In the genomic region with DNA sequence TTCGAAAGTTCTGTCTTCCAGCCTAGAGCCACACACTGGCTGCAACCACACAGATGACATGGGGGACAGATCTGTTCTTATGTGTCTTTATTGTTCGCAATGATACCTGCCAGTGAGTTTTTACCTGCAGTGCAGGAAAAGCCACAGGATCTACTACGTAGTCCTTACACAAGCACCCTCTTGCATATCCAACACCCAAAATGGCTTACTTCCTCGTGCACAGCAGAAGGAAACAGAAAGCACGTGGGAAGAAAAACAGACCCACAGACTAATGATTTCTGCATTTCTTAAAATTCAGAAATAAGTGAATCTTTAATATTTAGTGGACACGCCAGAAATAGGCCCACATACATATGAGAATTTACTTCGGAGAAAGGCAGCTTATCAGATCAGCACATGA, we compare ENCODE assay signal across 27 mouse cellular contexts. TPM values are rescaled to one million over a fixed set of nuclear protein-coding genes. Genes with fewer than 3 reads are reported as not detected.
DNase-seq lines count a peak whose midpoint lies in the region; ATAC-seq and TF ChIP-seq lines count a peak whose summit lies in the region.
"Had no signal": no experiment of that assay in that cellular context is flagged by ENCODE, and none has a peak within 500 bp of the region (broad histone marks: within the 10 kb centered on the region; RNA-seq: fewer than 3 reads in every experiment).

No protein-coding gene starts in this region.

- ATAC-seq in megakaryocyte, adult 5-6 weeks (ENCODE audit: poor library complexity, severe bottlenecking), result peak; percentile 88
- peak; percentile 59; the same call in 1 of the 2 replicates for ATAC-seq in monocyte, adult 5-6 weeks (replicated peaks; ENCODE audit: insufficient number of reproducible peaks, low FRiP score, low TSS enrichment, poor library complexity, severe bottlenecking)
- ATAC-seq in midbrain, embryonic 16.5 days, result no peak
- ATAC-seq: activated CD4-positive, CD25-positive, alpha-beta regulatory T cell, adult 4 months; CD4-positive, CD25-positive, alpha-beta regulatory T cell, adult 4 months; forebrain, embryonic 14.5 days; forebrain, embryonic 16.5 days; Patski had no signal

- H3K9me3 ChIP-seq in midbrain, embryonic 16.5 days (replicated peaks; ENCODE audit: control insufficient read depth, low read length, poor library complexity, severe bottlenecking), result peaks cover 3% of the 10 kb centered on the region; the same call in 1 of the 2 replicates
- no peaks in the 10 kb centered on the region for H3K9me3 ChIP-seq in limb, embryonic 10.5 days (replicated peaks)
- H3K9me3 ChIP-seq: G1E had no signal

- DNase-seq in thymus, postnatal 4 days, result no peak
- DNase-seq in limb, embryonic 10.5 days (ENCODE audit: low spot score), result no peak
- DNase-seq: adrenal gland, adult 8-10 months; adrenal gland, postnatal 14 days; adrenal gland, postnatal 36 days; cerebellum, adult 11 months; cerebellum, adult 18-20 months; cerebellum, adult 8-10 months; cerebellum, adult 9-11 months; cerebellum, postnatal 36 days; embryo, embryonic 11 days had no signal

- TF ChIP-seq CTCF in bone marrow macrophage, adult 2 months (IDR thresholded peaks at IDR 0.05; ENCODE audit: low read depth, low read length), result no peak

- no peak overlapping the region for H3K4me2 ChIP-seq in midbrain, embryonic 16.5 days (ENCODE audit: low read length)
- H3K4me2 ChIP-seq: embryonic facial prominence, embryonic 13.5 days; embryonic facial prominence, embryonic 15.5 days; forebrain, embryonic 12.5 days had no signal

- no peaks in the 10 kb centered on the region for H3K36me3 ChIP-seq in midbrain, embryonic 16.5 days (ENCODE audit: control insufficient read depth, insufficient read depth, low read length)
- peaks cover 16% of the 10 kb centered on the region for H3K36me3 ChIP-seq in limb, embryonic 10.5 days
- H3K36me3 ChIP-seq: embryonic facial prominence, embryonic 15.5 days; G1E had no signal

- no peak for TF ChIP-seq POLR2A in bone marrow macrophage, adult 2 months (IDR thresholded peaks at IDR 0.05; ENCODE audit: borderline replicate concordance, low read depth, low read length)

- H3K4me3 ChIP-seq in bone marrow macrophage, adult 2 months (ENCODE audit: insufficient read depth, low read length), result no peak overlapping the region
- H3K4me3 ChIP-seq in midbrain, embryonic 16.5 days (ENCODE audit: low read depth, low read length), result no peak overlapping the region
- H3K4me3 ChIP-seq in limb, embryonic 10.5 days, result no peak overlapping the region
- H3K4me3 ChIP-seq: embryonic facial prominence, embryonic 13.5 days; embryonic facial prominence, embryonic 15.5 days; erythroblast, embryonic 14.5 days; forebrain, embryonic 10.5 days; forebrain, embryonic 12.5 days had no signal

- H3K4me1 ChIP-seq in bone marrow macrophage, adult 2 months (ENCODE audit: control insufficient read depth, insufficient read depth, low read length), result peaks cover 5% of the 10 kb centered on the region
- no peaks in the 10 kb centered on the region for H3K4me1 ChIP-seq in midbrain, embryonic 16.5 days (ENCODE audit: control insufficient read depth, insufficient read depth, low read length)
- 0 out of 2 replicates have a peak, but pooled peaks cover 2% of the 10 kb centered on the region for H3K4me1 ChIP-seq in limb, embryonic 10.5 days
- H3K4me1 ChIP-seq: embryonic facial prominence, embryonic 13.5 days; embryonic facial prominence, embryonic 15.5 days had no signal

- no peaks in the 10 kb centered on the region for H3K27me3 ChIP-seq in midbrain, embryonic 16.5 days (ENCODE audit: control insufficient read depth, insufficient read depth, low read depth, low read length)
- H3K27me3 ChIP-seq in limb, embryonic 10.5 days (ENCODE audit: low read depth, poor library complexity, severe bottlenecking), result no peaks in the 10 kb centered on the region
- H3K27me3 ChIP-seq: CH12.LX; embryonic facial prominence, embryonic 13.5 days; embryonic facial prominence, embryonic 15.5 days; forebrain, embryonic 12.5 days; Patski had no signal

- WGBS in midbrain, embryonic 16.5 days, result 91% methylated on average over 7 of the region's 7 CpGs
- WGBS in limb, embryonic 10.5 days, result 93% methylated on average over 7 of the region's 7 CpGs

- no peak overlapping the region for H3K9ac ChIP-seq in midbrain, embryonic 16.5 days (ENCODE audit: low read depth, low read length)
- H3K9ac ChIP-seq: embryonic facial prominence, embryonic 13.5 days; embryonic facial prominence, embryonic 15.5 days; forebrain, embryonic 12.5 days had no signal

- H3K27ac ChIP-seq in bone marrow macrophage, adult 2 months (ENCODE audit: insufficient read depth, low read depth, low read length), result peak overlapping the region; percentile 21; the same call in 1 of the 2 replicates
- H3K27ac ChIP-seq in midbrain, embryonic 16.5 days (ENCODE audit: low read length), result no peak overlapping the region
- H3K27ac ChIP-seq in limb, embryonic 10.5 days, result no peak overlapping the region
- H3K27ac ChIP-seq: embryonic facial prominence, embryonic 13.5 days; embryonic facial prominence, embryonic 15.5 days; forebrain, embryonic 10.5 days; forebrain, embryonic 12.5 days had no signal

RNA-seq across cellular contexts. Expression of a gene that starts 22.7 kb away (rescaled TPM):
- polyA plus RNA-seq in bone marrow macrophage, adult 2 months (2012; ENCODE audit: insufficient read depth, insufficient read length, missing spikeins), result 122 and 128 TPM in 2 replicates
- total RNA-seq in megakaryocyte, adult 5-6 weeks (2015), result 50.9 and 56.6 TPM in 2 replicates
- 85.0 and 90.9 TPM in 2 replicates for total RNA-seq in megakaryocyte, adult 5-6 weeks (2017)
- 51.0 to 80.4 TPM (median 75.8 TPM) in 3 replicates for total RNA-seq in monocyte, adult 5-6 weeks (2017)
- polyA plus RNA-seq in midbrain, embryonic 16.5 days (2015; fragmentation: Nextera tagmentation; extraction: Ambion mirVana), result 79.4 and 86.0 TPM in 2 replicates
- polyA plus RNA-seq in limb, embryonic 10.5 days (2016; fragmentation: Nextera tagmentation; extraction: Ambion mirVana), result 51.7 and 52.3 TPM in 2 replicates
- polyA plus RNA-seq: erythroblast, embryonic 14.5 days had no signal

RNA-seq across cellular contexts. Expression of a gene that starts 32.6 kb away (rescaled TPM):
- polyA plus RNA-seq in bone marrow macrophage, adult 2 months (2012; ENCODE audit: insufficient read depth, insufficient read length, missing spikeins), result 58.9 and 64.0 TPM in 2 replicates
- 57.8 and 78.5 TPM in 2 replicates for total RNA-seq in megakaryocyte, adult 5-6 weeks (2015)
- total RNA-seq in megakaryocyte, adult 5-6 weeks (2017), result 57.3 and 58.5 TPM in 2 replicates
- total RNA-seq in monocyte, adult 5-6 weeks (2017), result 81.9 to 108 TPM (median 105 TPM) in 3 replicates
- polyA plus RNA-seq in midbrain, embryonic 16.5 days (2015; fragmentation: Nextera tagmentation; extraction: Ambion mirVana), result 41.5 and 45.2 TPM in 2 replicates
- 65.1 and 67.5 TPM in 2 replicates for polyA plus RNA-seq in limb, embryonic 10.5 days (2016; fragmentation: Nextera tagmentation; extraction: Ambion mirVana)
